Mouse (Mus musculus) hindbrain, embryonic 16.5 days (tissue): Measurements from ENCODE around the gene Stk11. TPM values are rescaled to one million over a fixed set of nuclear protein-coding genes. Genes with fewer than 3 reads are reported as not detected.

Experiments
- ATAC-seq: fragments of 200-750 bp; cut with Nextera tagmentation; 2 replicates; pipeline ENCODE4 v1.8.0; 2017; ENCODE audit warnings: moderate TSS enrichment, moderate library complexity
- H3K27ac ChIP-seq: fragments of 300-500 bp; sonication (generic); 2 replicates; pipeline ENCODE4 v1.5.1; 2014; ENCODE audit warnings: low read depth, mild to moderate bottlenecking, control low read depth, low read length, moderate library complexity
- H3K27me3 ChIP-seq: fragments of 300-500 bp; sonication (generic); replicated peaks from 2 replicates; pipeline ENCODE4 v1.6.1; 2014; ENCODE audit warnings: low read length; ENCODE audit not compliant: control insufficient read depth, insufficient read depth
- H3K36me3 ChIP-seq: fragments of 300-500 bp; sonication (generic); 2 replicates; pipeline ENCODE4 v1.6.1; 2014; ENCODE audit warnings: mild to moderate bottlenecking, low read length, moderate library complexity, mixed read lengths; ENCODE audit not compliant: control insufficient read depth, insufficient read depth
- H3K4me1 ChIP-seq: fragments of 300-500 bp; sonication (generic); 2 replicates; pipeline ENCODE4 v1.6.1; 2014; ENCODE audit warnings: low read depth, low read length; ENCODE audit not compliant: control insufficient read depth, insufficient read depth
- H3K4me2 ChIP-seq: fragments of 300-500 bp; sonication (generic); 2 replicates; pipeline ENCODE4 v1.6.1; 2014; ENCODE audit warnings: mild to moderate bottlenecking, low read length, control low read depth, moderate library complexity
- H3K4me3 ChIP-seq: fragments of 300-500 bp; sonication (generic); 2 replicates; pipeline ENCODE4 v1.5.1; 2014; ENCODE audit warnings: mild to moderate bottlenecking, low read length, control low read depth, moderate library complexity
- H3K9ac ChIP-seq: fragments of 300-500 bp; sonication (generic); 2 replicates; pipeline ENCODE4 v1.6.1; 2014; ENCODE audit warnings: low read depth, mild to moderate bottlenecking, control low read depth, low read length, moderate library complexity
- H3K9me3 ChIP-seq: fragments of 300-500 bp; sonication (generic); 2 replicates; pipeline ENCODE4 v1.6.1; 2014; ENCODE audit warnings: mild to moderate bottlenecking, low read length, moderate library complexity; ENCODE audit not compliant: control insufficient read depth
- WGBS: fragments of 180-500 bp; shearing (Covaris S2); extraction: QIAGEN DNeasy Blood & Tissue Kit; methylation state at CpG from one replicate; pipeline ENCODE4 v1.1.7; 2014; 5-methylcytosine and 5-hydroxymethylcytosine counted together
- polyA plus RNA-seq: library from polyadenylated mRNA; unstranded; fragments of >200 nt; fragmentation: Nextera tagmentation; extraction: Ambion mirVana; gene quantifications from 2 replicates; pipeline ENCODE4 v1.2.1, GENCODE M21; 2015

Gene Stk11
- polyA plus RNA-seq, 1 experiment from 2014 or later: 17.7 TPM

DNA sequence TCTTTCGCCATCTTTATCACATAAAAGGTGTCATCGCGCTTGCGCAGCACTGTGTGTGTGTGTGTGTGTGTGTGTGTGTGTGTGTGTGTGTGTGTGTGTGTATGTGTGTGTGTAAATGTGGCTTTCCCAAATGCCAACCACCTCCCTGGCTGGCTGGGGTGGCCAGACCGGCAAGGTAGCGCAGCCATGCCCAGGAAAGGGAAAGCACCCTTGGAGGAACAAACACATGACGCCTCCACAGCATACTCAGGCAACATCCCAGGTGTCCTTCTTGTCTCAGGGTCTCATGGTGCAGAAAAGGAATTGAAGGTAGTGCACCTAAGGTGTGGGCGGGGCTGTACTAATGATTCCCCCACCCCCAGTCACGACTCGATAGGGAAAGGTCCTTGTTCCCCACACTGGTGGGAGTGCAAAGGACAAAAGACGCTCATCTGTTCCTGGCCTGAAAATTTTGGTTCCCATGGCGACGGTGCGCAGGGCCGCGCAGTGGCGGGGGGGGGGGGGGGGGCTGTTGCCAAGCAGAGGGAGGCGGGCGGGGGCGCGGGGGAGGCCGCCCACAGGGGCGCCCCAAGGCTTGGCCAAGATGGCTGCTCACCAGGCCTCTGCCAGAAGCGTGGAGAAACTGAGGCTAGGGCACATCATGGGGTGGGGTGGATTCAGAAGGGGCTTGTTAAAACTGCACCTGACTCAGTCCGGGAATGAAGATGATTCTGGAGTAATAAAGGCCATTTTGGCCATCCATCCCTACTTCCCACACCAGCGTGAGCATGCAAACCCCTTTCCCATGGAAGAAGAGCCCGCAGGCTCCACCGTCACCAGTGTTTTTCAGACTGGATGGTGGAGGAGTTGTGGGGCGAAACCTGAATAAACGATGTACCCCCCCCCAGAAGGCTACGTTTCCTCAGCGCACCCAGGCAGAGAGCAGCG is 22.3 kb downstream of the Stk11 start:
- Histone ChIP-seq H3K4me3 (peak overlapping the region; percentile 77), H3K9ac (peak overlapping the region; percentile 88), H3K4me2 (peak overlapping the region; percentile 75), H3K4me1 (peaks cover 31% of the 10 kb centered on the region), H3K36me3 (peaks cover 20% of the 10 kb centered on the region; the same call in 1 of the 2 replicates), H3K9me3 (no peaks in the 10 kb centered on the region), H3K27ac (peak overlapping the region; percentile 92), H3K27me3 (no peaks in the 10 kb centered on the region)
- no peak for ATAC-seq
- WGBS: 1% methylated on average over 32 of the region's 33 CpGs

DNA sequence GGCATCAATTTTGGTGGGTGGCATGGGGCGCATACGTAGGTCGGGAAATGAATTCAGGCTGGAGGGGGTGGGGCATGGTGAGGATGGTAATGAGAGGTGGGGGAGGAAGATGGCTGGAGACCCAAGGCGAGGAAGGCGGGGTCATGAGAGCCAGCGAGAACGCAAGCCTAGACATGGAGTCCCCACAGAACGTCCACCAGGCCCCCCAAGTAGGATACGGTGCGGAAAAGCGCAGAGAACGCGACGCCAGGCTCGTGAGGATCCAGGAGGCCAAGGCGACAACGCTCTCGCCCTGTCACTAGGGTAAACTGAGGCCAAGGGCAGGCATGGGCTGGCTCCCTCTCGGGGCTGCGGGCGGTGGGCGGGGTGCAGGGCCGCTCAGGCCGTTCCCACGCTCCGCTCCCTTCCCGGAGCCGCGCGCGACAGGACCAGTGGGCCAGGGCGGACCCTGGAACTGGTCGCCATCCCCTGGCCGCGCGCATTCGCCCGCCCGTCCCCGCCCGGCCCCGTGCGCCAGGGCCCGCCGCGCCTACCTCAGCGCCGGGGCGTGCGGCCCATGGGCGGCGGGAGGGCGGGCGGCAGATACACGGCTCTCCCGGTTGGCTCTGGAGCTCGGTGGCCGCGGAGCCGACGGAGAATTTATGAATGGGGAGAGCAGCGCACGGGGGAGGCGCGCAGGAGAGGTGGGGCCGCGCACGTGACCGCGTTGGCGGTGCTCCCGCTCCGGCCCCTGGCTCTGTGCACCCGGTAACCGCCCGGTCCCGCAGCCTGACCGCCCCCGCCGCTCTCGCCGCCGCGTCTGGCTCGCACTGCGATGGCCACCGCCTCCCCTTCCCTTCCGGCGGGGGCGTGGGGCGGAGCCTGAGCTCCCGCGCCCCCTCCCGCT is 23.2 kb downstream of the Stk11 start, which contains the start of gene Atp5d:
Atp5d (plus strand) TSS at position 80 of the 886 bp plus-strand sequence.
- Histone ChIP-seq H3K27ac (peak within 1 kb of the TSS; percentile 92), H3K9ac (peak within 1 kb of the TSS; percentile 88), H3K4me1 (peaks cover 37% of the 10 kb centered on the region), H3K27me3 (no peaks in the 10 kb centered on the region), H3K4me3 (peak within 1 kb of the TSS; percentile 77), H3K36me3 (peaks cover 17% of the 10 kb centered on the region; the same call in 1 of the 2 replicates), H3K9me3 (no peaks in the 10 kb centered on the region), H3K4me2 (peak within 1 kb of the TSS; percentile 75)
- under 1% methylated on average over 46 of the region's 94 CpGs for WGBS
- ATAC-seq: peak; percentile 7

DNA sequence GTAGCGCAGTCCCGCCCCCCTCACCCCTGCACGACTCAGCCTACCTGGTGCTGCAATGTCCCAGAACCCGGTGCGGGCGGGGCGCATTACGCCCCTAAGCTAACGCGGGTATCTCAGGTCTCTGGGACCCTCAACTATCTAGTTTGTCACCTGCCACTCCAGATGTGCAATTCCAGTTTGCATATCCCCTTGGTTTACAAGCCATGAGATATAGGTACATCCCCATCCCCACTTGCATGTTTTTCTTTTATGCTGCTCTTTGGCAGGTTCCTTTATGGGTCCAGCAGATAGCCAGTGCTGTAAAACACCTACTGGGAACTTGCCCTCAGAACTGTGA is 23.8 kb downstream of the Stk11 start:
- Histone ChIP-seq H3K36me3 (peaks cover 18% of the 10 kb centered on the region; the same call in 1 of the 2 replicates), H3K4me3 (peak overlapping the region; percentile 77), H3K4me2 (peak overlapping the region; percentile 75), H3K27ac (peak overlapping the region; percentile 92), H3K4me1 (peaks cover 37% of the 10 kb centered on the region), H3K9me3 (no peaks in the 10 kb centered on the region), H3K27me3 (no peaks in the 10 kb centered on the region), H3K9ac (peak overlapping the region; percentile 88)
- ATAC-seq: no peak
- WGBS: 0% methylated on average over 8 of the region's 10 CpGs

DNA sequence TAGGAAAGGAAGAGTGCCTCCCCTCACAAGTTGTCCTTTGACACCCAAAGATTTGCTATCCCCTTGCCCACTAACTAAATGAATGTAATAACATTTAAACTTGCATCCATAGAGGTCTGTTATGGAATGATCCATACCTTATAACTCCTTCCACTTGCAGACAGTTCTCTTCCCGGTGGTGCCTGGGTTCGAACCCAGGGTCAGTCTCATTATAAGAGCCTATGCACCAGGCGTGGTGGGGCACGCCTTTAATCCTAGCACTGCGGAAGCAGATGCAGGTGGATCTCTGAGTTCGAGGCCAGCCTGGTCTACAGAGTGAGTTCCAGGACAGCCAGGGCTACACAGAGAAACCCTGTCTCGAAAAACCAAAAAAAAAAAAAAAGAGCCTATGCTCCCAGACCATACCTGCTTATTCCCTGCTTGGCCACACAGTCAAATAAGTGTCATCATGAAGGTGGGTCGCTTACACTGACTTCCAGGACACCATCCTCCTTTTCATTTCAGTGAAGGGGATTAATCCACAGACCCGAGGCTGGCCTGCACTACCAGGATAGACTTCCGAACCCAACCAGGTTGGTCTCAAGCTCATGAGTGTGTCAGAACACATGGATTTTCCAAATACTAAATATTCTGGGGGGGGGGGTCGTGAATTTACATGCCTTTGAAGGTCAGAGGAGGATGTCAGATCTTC is 24.5 kb downstream of the Stk11 start:
- H3K9ac ChIP-seq: no peak overlapping the region
- WGBS: 76% methylated on average over 11 of the region's 11 CpGs

DNA sequence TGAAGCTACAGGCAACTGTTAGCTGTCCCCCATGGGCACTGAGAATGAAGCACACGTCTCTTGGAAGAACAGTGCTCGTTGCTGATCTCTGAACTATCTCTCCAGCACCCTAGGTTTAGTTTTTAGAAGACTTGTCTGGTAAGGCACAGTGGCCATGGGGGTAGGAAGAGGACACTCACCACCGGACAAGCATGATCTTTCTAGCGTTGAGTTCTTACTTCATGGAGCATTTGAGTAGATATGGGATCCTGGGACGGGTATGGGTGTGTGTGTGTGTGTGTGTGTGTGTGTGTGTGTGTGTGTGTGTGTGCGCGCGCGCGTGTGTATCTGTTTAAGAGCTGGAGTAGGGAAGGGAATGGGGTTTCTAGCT is 25.0 kb downstream of the Stk11 start, which contains the start of gene Cbarp:
Cbarp (minus strand) TSS at position 170 of the 370 bp plus-strand sequence.
- Histone ChIP-seq H3K4me1 (peaks cover 42% of the 10 kb centered on the region), H3K9ac (peak within 1 kb of the TSS; percentile 56), H3K27me3 (no peaks in the 10 kb centered on the region), H3K27ac (peak within 1 kb of the TSS; percentile 92), H3K36me3 (peaks cover 17% of the 10 kb centered on the region; the same call in 1 of the 2 replicates), H3K4me3 (peak within 1 kb of the TSS; percentile 32), H3K9me3 (no peaks in the 10 kb centered on the region), H3K4me2 (peak within 1 kb of the TSS; percentile 61)
- 71% methylated on average over 10 of the region's 10 CpGs for WGBS
- ATAC-seq: no peak

More for the DNA sequence above, 24.5 kb downstream of the Stk11 start:
- H3K27ac ChIP-seq: no peak overlapping the region
- no peak overlapping the region for H3K4me3 ChIP-seq
- H3K36me3 ChIP-seq: peaks cover 19% of the 10 kb centered on the region; the same call in 1 of the 2 replicates
- H3K9me3 ChIP-seq: no peaks in the 10 kb centered on the region
- no peaks in the 10 kb centered on the region for H3K27me3 ChIP-seq
- H3K4me1 ChIP-seq: peaks cover 37% of the 10 kb centered on the region
- no peak for ATAC-seq
- no peak overlapping the region; the same call in 1 of the 2 replicates for H3K4me2 ChIP-seq

DNA sequence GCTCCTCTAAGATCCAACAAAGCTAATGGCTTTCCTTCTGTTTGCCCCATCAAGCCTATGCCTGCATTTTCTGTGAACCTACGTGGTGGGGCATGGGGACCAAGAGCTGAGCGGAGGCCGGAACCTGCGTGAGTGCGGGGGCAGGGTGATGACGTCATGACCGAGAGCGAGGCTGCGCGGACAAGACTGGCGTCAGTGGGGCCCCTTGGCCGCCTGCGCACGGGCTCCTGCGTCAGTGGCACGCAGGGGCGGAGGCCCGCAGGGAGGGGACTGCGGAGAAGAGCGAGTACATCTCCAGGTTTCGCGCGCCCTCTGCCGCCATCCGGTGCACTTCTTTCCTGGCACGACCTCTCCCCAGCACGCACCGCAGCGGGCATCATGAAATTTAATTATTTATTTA is 25.6 kb downstream of the Stk11 start:
- peak overlapping the region; percentile 85 for H3K27ac ChIP-seq
- peaks cover 41% of the 10 kb centered on the region for H3K4me1 ChIP-seq
- ATAC-seq: peak; percentile 68
- WGBS: under 1% methylated on average over 29 of the region's 29 CpGs
- H3K4me2 ChIP-seq: peak overlapping the region; percentile 61
- peak overlapping the region; percentile 56 for H3K9ac ChIP-seq
- H3K36me3 ChIP-seq: peaks cover 15% of the 10 kb centered on the region; the same call in 1 of the 2 replicates
- no peaks in the 10 kb centered on the region for H3K9me3 ChIP-seq
- no peaks in the 10 kb centered on the region for H3K27me3 ChIP-seq
- peak overlapping the region; percentile 32 for H3K4me3 ChIP-seq

DNA sequence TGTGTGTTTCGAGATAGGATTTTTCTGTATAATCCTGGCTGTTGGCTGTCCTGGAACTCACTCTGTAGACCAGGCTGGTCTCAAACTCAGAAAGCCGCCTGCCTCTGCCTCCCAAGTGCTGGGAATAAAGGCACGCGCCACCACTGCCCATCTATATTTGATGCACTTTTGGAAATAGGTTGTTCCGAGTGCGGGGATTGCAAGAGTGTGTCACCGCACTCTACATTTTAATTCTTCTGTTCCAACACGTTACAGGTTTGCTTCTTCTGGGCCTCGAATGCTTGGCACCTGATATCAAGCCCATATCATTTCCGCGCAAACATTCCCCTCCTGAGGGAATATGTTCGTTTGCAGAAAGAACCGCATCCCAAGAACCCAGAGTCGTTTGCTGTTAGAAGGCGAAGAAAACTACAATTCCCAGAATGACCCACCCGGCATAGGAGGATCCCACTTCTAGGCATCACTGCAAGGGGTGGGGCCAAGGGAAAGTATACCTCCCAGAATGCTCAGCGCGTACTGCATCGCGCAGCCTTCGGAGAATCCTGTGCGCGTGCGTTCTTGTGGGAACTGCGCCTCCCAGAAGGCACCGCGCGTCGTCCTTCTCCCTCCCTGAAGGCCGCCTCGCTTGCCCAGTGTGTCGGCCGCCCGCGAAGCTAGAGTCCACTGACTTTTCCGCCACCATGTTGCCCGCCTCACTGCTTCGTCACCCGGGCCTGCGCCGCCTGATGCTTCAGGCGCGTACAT is 26.4 kb downstream of the Stk11 start:
- under 1% methylated on average over 41 of the region's 43 CpGs for WGBS

DNA sequence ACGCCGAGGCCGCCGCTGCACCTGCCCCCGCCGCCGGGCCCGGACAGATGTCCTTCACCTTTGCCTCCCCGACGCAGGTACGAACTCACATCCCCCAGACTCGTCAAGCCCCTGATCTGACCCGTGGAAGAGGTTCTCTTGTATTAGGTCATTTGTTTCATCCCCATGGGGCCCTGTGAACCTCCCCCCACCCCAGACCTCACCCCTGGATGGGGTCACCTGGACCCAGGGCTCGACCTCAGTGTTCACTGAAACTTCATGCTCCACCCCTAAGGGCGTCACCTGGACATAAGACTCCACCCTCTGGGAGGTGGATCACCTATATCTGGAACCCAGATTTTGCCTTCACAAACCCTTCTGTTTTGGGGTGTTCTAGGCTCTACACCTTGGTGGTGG is 26.9 kb downstream of the Stk11 start:
- Histone ChIP-seq H3K27me3 (no peaks in the 10 kb centered on the region), H3K4me3 (peak overlapping the region; percentile 72), H3K9ac (peak overlapping the region; percentile 88), H3K27ac (peak overlapping the region; percentile 85), H3K36me3 (peaks cover 14% of the 10 kb centered on the region; the same call in 1 of the 2 replicates), H3K4me2 (peak overlapping the region; percentile 61), H3K4me1 (peaks cover 30% of the 10 kb centered on the region), H3K9me3 (no peaks in the 10 kb centered on the region)
- WGBS: under 1% methylated on average over 15 of the region's 15 CpGs
- no peak for ATAC-seq

More for the DNA sequence above, 26.4 kb downstream of the Stk11 start:
- ATAC-seq: peak; percentile 86
- H3K36me3 ChIP-seq: peaks cover 14% of the 10 kb centered on the region; the same call in 1 of the 2 replicates
- no peaks in the 10 kb centered on the region for H3K27me3 ChIP-seq
- H3K9ac ChIP-seq: peak overlapping the region; percentile 88
- H3K4me2 ChIP-seq: peak overlapping the region; percentile 61
- peaks cover 34% of the 10 kb centered on the region for H3K4me1 ChIP-seq
- H3K9me3 ChIP-seq: no peaks in the 10 kb centered on the region
- peak overlapping the region; percentile 72 for H3K4me3 ChIP-seq
- peak overlapping the region; percentile 85 for H3K27ac ChIP-seq
